Mouse (Mus musculus) common myeloid progenitor, adult 5-6 weeks (primary cell): Measurements from ENCODE around the gene Slc45a2. TPM values are rescaled to one million over a fixed set of nuclear protein-coding genes. Genes with fewer than 3 reads are reported as not detected.

Experiments
- ATAC-seq: replicated peaks from 2 replicates; pipeline ENCODE4 v1.8.0; 2016; ENCODE audit warnings: low read depth, mild to moderate bottlenecking, moderate TSS enrichment, inconsistent platforms; ENCODE audit not compliant: poor library complexity, severe bottlenecking
- total RNA-seq: library from RNA; stranded (forward); fragments of 200-1000, 187-1606 nt; gene quantifications from 2 replicates; pipeline ENCODE4 v1.2.3, GENCODE M21; 2017

Slc45a2 gene
- total RNA-seq, 1 experiment from 2014 or later: not detected

GRCm38 (mm10) chr15:11064160-11064557 is 63.6 kb downstream of the Slc45a2 start:
- peak; percentile 49 for ATAC-seq

- peak; percentile 68 for ATAC-seq
Observed at GRCm38 (mm10) chr15:11064558-11065411, 64.3 kb downstream of the Slc45a2 start, which contains the start of gene Adamts12. Adamts12 (plus strand) TSS chr15:11064790.

GRCm38 (mm10) chr15:11065528-11066171 is 65.1 kb downstream of the Slc45a2 start:
- no peak for ATAC-seq

GRCm38 (mm10) chr15:11066299-11066698 is 65.8 kb downstream of the Slc45a2 start:
- ATAC-seq: no peak

GRCm38 (mm10) chr15:11067891-11068290 is 67.4 kb downstream of the Slc45a2 start:
- no peak for ATAC-seq

- ATAC-seq: no peak
Observed at GRCm38 (mm10) chr15:11075726-11076361, 75.3 kb downstream of the Slc45a2 start.

Other genes starting within 250 kb of the Slc45a2 start
- not detected in 2 replicates for gene C1qtnf3, start 48.4 kb upstream of the Slc45a2 start, total RNA-seq
- 1.4 and 3.4 TPM in 2 replicates for gene Amacr, start 19.0 kb upstream of the Slc45a2 start, total RNA-seq
- gene Rxfp3, start 37.3 kb downstream of the Slc45a2 start, total RNA-seq: not detected in 2 replicates
- 0.58 and 0.59 TPM in 2 replicates for gene Adamts12, start 64.1 kb downstream of the Slc45a2 start, total RNA-seq